Mouse (Mus musculus) adrenal gland, adult (tissue): ENCODE measurements around the gene Piwil4.
"Not testable (repeated sequence)": the region's sequence is repeated elsewhere in the genome, so short reads cannot be mapped to it uniquely, and the experiment has no call there.

Experiments used
- DNase-seq, 2 experiments: peaks; one replicate each; pipeline ENCODE4 v3.0.0; 2022 to 2023; ENCODE audit warnings: low spot score in 1 of 2; ENCODE audit not compliant: inconsistent age in 2 of 2

Piwil4 gene

DNA sequence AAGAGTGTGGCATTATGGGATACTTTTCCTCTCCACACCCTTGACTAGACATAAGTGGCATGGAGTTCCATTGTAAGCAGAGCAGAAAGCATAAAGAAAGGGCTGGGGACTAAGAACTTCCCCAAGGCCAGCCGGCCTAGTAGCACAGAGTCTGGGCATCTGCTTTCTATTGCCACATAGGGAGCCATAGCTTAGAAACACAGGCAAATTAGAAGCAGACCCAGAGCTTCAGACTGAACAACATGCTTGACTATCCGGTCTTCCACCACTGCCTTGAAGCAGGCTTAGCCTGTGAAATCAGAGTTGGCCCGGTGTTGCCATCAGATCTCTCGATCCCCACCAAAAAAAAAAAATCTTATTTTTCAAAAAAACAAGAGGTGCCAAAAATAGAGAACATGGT lies 67.4 kb downstream of the Piwil4 start:
- no peak for DNase-seq

- not testable (repeated sequence) for DNase-seq
Observed at GRCm38 (mm10) chr9:14671965-14672364, 68.6 kb downstream of the Piwil4 start.

DNA sequence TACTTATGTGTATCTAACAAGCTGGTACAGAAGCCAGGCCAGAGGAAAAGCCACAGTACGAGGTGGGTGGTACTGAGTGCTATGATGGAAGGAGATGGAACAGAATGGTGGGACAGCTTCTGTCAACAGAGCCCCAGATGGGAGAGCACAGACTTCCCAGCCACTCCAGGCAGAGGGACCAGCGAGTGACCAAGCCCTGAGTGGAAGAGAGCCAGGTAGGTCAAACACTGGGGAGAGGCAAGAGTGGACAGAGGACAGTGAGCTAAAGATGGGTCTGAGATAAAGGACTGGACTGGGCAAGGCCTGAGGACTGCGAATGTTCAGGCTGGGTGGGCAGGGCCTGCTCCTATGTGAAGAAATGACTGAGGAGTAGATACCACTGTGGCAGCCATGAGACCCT lies 72.2 kb downstream of the Piwil4 start:
- no peak for DNase-seq

DNA sequence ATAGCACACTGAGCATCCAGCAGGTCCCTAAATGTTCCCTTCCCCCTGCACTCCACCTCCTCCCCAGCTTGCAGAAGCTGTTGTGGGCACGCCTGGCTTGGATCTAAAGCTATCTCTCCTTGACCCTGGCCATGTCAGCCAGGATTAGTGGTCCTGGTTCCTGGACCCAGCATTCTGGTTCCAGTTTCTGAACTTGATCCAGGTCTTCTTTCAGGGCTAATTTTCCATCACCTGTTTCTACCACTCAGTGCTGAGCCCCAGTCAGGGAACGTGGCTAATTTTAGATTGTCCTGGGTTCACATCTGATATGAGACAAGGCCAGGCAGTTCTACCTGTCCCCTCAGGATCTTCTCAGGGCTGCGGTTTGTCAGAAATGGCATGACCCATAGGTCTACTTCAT lies 74.5 kb downstream of the Piwil4 start:
- no peak for DNase-seq

GRCm38 (mm10) chr9:14663591-14663990 lies 76.9 kb downstream of the Piwil4 start:
- DNase-seq, result peak in 1 of 2 experiments; percentile 30

GRCm38 (mm10) chr9:14662876-14663275 lies 77.7 kb downstream of the Piwil4 start:
- no peak for DNase-seq

- DNase-seq, result no peak
Observed at GRCm38 (mm10) chr9:14662138-14662537, 78.4 kb downstream of the Piwil4 start.

DNA sequence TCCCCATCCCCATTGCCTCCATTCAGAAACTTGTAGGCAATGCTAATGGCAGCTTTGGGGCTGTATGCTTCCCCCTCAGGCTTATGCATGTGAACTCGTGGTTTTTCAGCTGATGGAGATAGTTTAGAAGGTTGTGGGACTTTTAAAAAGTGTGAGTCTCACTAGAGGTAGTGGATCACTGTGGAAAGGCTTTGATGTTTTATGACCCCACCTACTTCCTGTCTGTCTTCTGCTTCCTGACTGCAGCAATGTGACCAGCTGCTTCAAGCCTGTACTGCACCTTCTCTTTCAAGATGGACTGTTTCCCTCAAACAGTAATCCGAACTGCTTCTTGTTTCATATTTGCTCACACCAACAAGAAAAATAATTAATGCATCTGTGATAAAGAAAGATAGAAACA lies 82.6 kb downstream of the Piwil4 start:
- no peak for DNase-seq

GRCm38 (mm10) chr9:14654010-14654409 lies 86.5 kb downstream of the Piwil4 start:
- DNase-seq, result no peak

GRCm38 (mm10) chr9:14652761-14653160 lies 87.8 kb downstream of the Piwil4 start:
- no peak for DNase-seq

GRCm38 (mm10) chr9:14647849-14648248 lies 92.7 kb downstream of the Piwil4 start:
- DNase-seq, result no peak

DNA sequence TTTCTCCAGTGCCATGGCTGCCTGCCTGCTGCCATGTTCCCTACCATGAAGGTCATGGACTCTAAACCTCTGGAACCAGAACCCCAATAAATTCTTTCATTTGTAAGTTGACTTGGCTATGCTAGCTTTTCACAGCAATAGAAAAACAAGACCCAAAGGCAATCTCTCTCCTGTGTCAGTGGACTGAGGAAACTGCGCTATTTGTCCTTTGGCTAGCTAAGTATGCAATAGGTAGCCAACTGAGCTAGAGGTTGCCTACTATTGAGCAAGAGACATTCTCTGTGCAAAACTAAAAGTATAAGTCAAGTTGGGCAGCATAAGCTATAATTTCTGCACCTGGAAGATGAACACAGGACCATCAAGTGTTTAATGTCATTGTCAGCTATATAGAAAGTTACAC lies 93.9 kb downstream of the Piwil4 start:
- DNase-seq, result no peak
